Mouse (Mus musculus) intestine, embryonic 14.5 days (tissue): Measurements from ENCODE around the gene Map2k3. TPM values are rescaled to one million over a fixed set of nuclear protein-coding genes. Genes with fewer than 3 reads are reported as not detected.

Experiments used
- ATAC-seq: fragments of 200-750 bp; cut with Nextera tagmentation; replicated peaks from 2 replicates; pipeline ENCODE4 v1.8.0; 2017; ENCODE audit warnings: low read depth, moderate number of reproducible peaks, moderate TSS enrichment, moderate library complexity; ENCODE audit not compliant: low FRiP score, low TSS enrichment
- DNase-seq: peaks from one replicate; pipeline ENCODE4 v3.0.0-alpha.2; 2018; ENCODE audit warnings: low spot score
- H3K27ac ChIP-seq: fragments of 300-500 bp; sonication (generic); 2 replicates; pipeline ENCODE4 v1.5.1; 2014; ENCODE audit warnings: low read depth, mild to moderate bottlenecking, control low read depth
- H3K27me3 ChIP-seq: fragments of 300-500 bp; sonication (generic); replicated peaks from 2 replicates; pipeline ENCODE4 v1.6.1; 2014; ENCODE audit warnings: low read length, control low read depth; ENCODE audit not compliant: control insufficient read depth, insufficient read depth
- H3K36me3 ChIP-seq: fragments of 300-500 bp; sonication (generic); 2 replicates; pipeline ENCODE4 v1.6.1; 2014; ENCODE audit warnings: low read length, control low read depth; ENCODE audit not compliant: control insufficient read depth, insufficient read depth
- H3K4me1 ChIP-seq: fragments of 300-500 bp; sonication (generic); replicated peaks from 2 replicates; pipeline ENCODE4 v1.6.1; 2014; ENCODE audit warnings: low read length, control low read depth, mixed read lengths; ENCODE audit not compliant: control insufficient read depth, insufficient read depth
- H3K4me2 ChIP-seq: fragments of 300-500 bp; sonication (generic); 2 replicates; pipeline ENCODE4 v1.6.1; 2014; ENCODE audit warnings: low read length
- H3K4me3 ChIP-seq: fragments of 300-500 bp; sonication (generic); 2 replicates; pipeline ENCODE4 v1.5.1; 2014; ENCODE audit warnings: low read depth, low read length, control low read depth, mixed read lengths
- H3K9ac ChIP-seq: fragments of 300-500 bp; sonication (generic); 2 replicates; pipeline ENCODE4 v1.6.1; 2014; ENCODE audit warnings: mild to moderate bottlenecking, low read length
- H3K9me3 ChIP-seq: fragments of 300-500 bp; sonication (generic); 2 replicates; pipeline ENCODE4 v1.6.1; 2016; ENCODE audit warnings: low read length, control low read depth; ENCODE audit not compliant: control insufficient read depth
- WGBS: fragments of 180-500 bp; shearing (Covaris S2); extraction: QIAGEN DNeasy Blood & Tissue Kit; methylation state at CpG from one replicate; pipeline ENCODE4 v1.1.7; 2014; 5-methylcytosine and 5-hydroxymethylcytosine counted together
- polyA plus RNA-seq: library from polyadenylated mRNA; unstranded; fragments of >200 nt; fragmentation: Nextera tagmentation; extraction: Ambion mirVana; gene quantifications from 2 replicates; pipeline ENCODE4 v1.2.1, GENCODE M21; 2014

Map2k3 gene
- polyA plus RNA-seq, 1 experiment from 2014 or later = 94.5 TPM

- H3K9ac ChIP-seq = no peak overlapping the region
- 70% methylated on average over 2 of the region's 2 CpGs for WGBS
- H3K27me3 ChIP-seq = no peaks in the 10 kb centered on the region
- ATAC-seq (no peak), DNase-seq (no peak)
- H3K4me3 ChIP-seq = no peak overlapping the region
- H3K9me3 ChIP-seq = no peaks in the 10 kb centered on the region
- no peaks in the 10 kb centered on the region for H3K4me1 ChIP-seq
- H3K4me2 ChIP-seq = no peak overlapping the region
- no peaks in the 10 kb centered on the region for H3K36me3 ChIP-seq
- H3K27ac ChIP-seq = no peak overlapping the region
Observed at GRCm38 (mm10) chr11:60978658-60979057, 46.8 kb downstream of the Map2k3 start.

GRCm38 (mm10) chr11:60979788-60980187 is 48.0 kb downstream of the Map2k3 start:
- ATAC-seq (no peak), DNase-seq (no peak)
- WGBS = 82% methylated on average over 5 of the region's 5 CpGs
- Histone ChIP-seq H3K9me3 (no peaks in the 10 kb centered on the region), H3K9ac (no peak overlapping the region), H3K27me3 (no peaks in the 10 kb centered on the region), H3K4me1 (no peaks in the 10 kb centered on the region), H3K36me3 (no peaks in the 10 kb centered on the region), H3K4me2 (no peak overlapping the region), H3K4me3 (no peak overlapping the region), H3K27ac (no peak overlapping the region)

GRCm38 (mm10) chr11:60981693-60982486 is 50.1 kb downstream of the Map2k3 start:
- DNase-seq (no peak), ATAC-seq (peak; percentile 47; the same call in 1 of the 2 replicates)
- Histone ChIP-seq H3K9ac (no peak overlapping the region), H3K4me2 (no peak overlapping the region), H3K9me3 (no peaks in the 10 kb centered on the region), H3K27me3 (no peaks in the 10 kb centered on the region), H3K27ac (no peak overlapping the region), H3K4me3 (no peak overlapping the region), H3K4me1 (no peaks in the 10 kb centered on the region), H3K36me3 (no peaks in the 10 kb centered on the region)
- WGBS = 69% methylated on average over 14 of the region's 14 CpGs

GRCm38 (mm10) chr11:60984912-60985558 is 53.2 kb downstream of the Map2k3 start:
- DNase-seq (no peak), ATAC-seq (no peak)
- H3K27me3 ChIP-seq = no peaks in the 10 kb centered on the region
- H3K9ac ChIP-seq = no peak overlapping the region
- H3K4me1 ChIP-seq = no peaks in the 10 kb centered on the region
- WGBS = 75% methylated on average over 13 of the region's 13 CpGs
- H3K4me2 ChIP-seq = no peak overlapping the region
- no peak overlapping the region for H3K27ac ChIP-seq
- H3K9me3 ChIP-seq = peaks cover 3% of the 10 kb centered on the region; the same call in 1 of the 2 replicates
- no peak overlapping the region for H3K4me3 ChIP-seq
- H3K36me3 ChIP-seq = no peaks in the 10 kb centered on the region

GRCm38 (mm10) chr11:60990428-60990827 is 58.6 kb downstream of the Map2k3 start:
- H3K9ac ChIP-seq = no peak overlapping the region
- H3K27ac ChIP-seq = no peak overlapping the region
- no peak overlapping the region for H3K4me3 ChIP-seq
- H3K4me1 ChIP-seq = no peaks in the 10 kb centered on the region
- WGBS = 79% methylated on average over 3 of the region's 3 CpGs
- no peak for DNase-seq
- no peak for ATAC-seq
- no peak overlapping the region for H3K4me2 ChIP-seq
- no peaks in the 10 kb centered on the region for H3K36me3 ChIP-seq
- H3K27me3 ChIP-seq = no peaks in the 10 kb centered on the region
- peaks cover 3% of the 10 kb centered on the region; the same call in 1 of the 2 replicates for H3K9me3 ChIP-seq

Other genes with a start within 250 kb of the Map2k3 start
- 53.7 and 53.8 TPM in 2 replicates for gene Llgl1, start 232.3 kb upstream of the Map2k3 start, polyA plus RNA-seq
- 87.2 and 91.8 TPM in 2 replicates for gene Flii, start 204.8 kb upstream of the Map2k3 start, polyA plus RNA-seq
- 11.4 and 11.8 TPM in 2 replicates for gene Mief2, start 203.6 kb upstream of the Map2k3 start, polyA plus RNA-seq
- 13.4 and 16.1 TPM in 2 replicates for gene Top3a, start 154.7 kb upstream of the Map2k3 start, polyA plus RNA-seq
- gene Smcr8, start 154.5 kb upstream of the Map2k3 start, polyA plus RNA-seq = 8.2 and 9.2 TPM in 2 replicates
- 94.7 and 102 TPM in 2 replicates for gene Shmt1, start 120.3 kb upstream of the Map2k3 start, polyA plus RNA-seq
- gene Dhrs7b, start 101.4 kb upstream of the Map2k3 start, polyA plus RNA-seq = 49.4 and 50.3 TPM in 2 replicates
- 73.9 and 81.6 TPM in 2 replicates for gene Tmem11, start 52.8 kb upstream of the Map2k3 start, polyA plus RNA-seq
- gene Natd1, start 17.3 kb upstream of the Map2k3 start, polyA plus RNA-seq = 15.4 and 16.8 TPM in 2 replicates
- 1.8 and 1.9 TPM in 2 replicates for gene Kcnj12, start 90.5 kb downstream of the Map2k3 start, polyA plus RNA-seq
- gene Tnfrsf13b, start 194.7 kb downstream of the Map2k3 start, polyA plus RNA-seq = 2.3 and 3.1 TPM in 2 replicates
- gene Usp22, start 243.0 kb downstream of the Map2k3 start, polyA plus RNA-seq = 163 TPM in 2 replicates